Mouse (Mus musculus) liver, embryonic 14.5 days (tissue): ENCODE measurements around the gene Olfr155. TPM values are rescaled to one million over a fixed set of nuclear protein-coding genes. Genes with fewer than 3 reads are reported as not detected.

ENCODE experiments used
- ATAC-seq: fragments of 200-750 bp; cut with Nextera tagmentation; 2 replicates; pipeline ENCODE4 v1.8.0; 2017; ENCODE audit warnings: moderate number of reproducible peaks, mild to moderate bottlenecking, moderate library complexity; ENCODE audit not compliant: insufficient read depth
- DNase-seq, 3 experiments: peaks; one replicate each; pipeline ENCODE4 v3.0.0-alpha.2; 2012 to 2013; ENCODE audit warnings: low read depth in 3 of 3, low spot score in 3 of 3
- H3K27ac ChIP-seq: fragments of 300-500 bp; sonication (generic); 2 replicates; pipeline ENCODE4 v1.5.1; 2014; ENCODE audit warnings: moderate library complexity, mild to moderate bottlenecking, control low read depth, inconsistent platforms
- H3K27me3 ChIP-seq: fragments of 300-500 bp; sonication (generic); 2 replicates; pipeline ENCODE4 v1.6.1; 2014; ENCODE audit warnings: mild to moderate bottlenecking, low read length, moderate library complexity; ENCODE audit not compliant: control insufficient read depth, insufficient read depth
- H3K36me3 ChIP-seq: fragments of 300-500 bp; sonication (generic); replicated peaks from 2 replicates; pipeline ENCODE4 v1.6.1; 2014; ENCODE audit warnings: low read depth; ENCODE audit not compliant: control insufficient read depth, insufficient read depth
- H3K4me1 ChIP-seq, 2 experiments: fragments of 200-500 bp in 1 of 2; fragments of 300-500 bp in 1 of 2; sonication (generic) in 1 of 2; replicated peaks; 2 replicates each; pipeline ENCODE4 v1.6.1; 2012 to 2014; ENCODE audit warnings: antibody characterized with exemption in 1 of 2, inconsistent platforms in 1 of 2, low read length in 1 of 2; ENCODE audit not compliant: control insufficient read depth in 2 of 2, insufficient read depth in 2 of 2
- H3K4me2 ChIP-seq: fragments of 300-500 bp; sonication (generic); 2 replicates; pipeline ENCODE4 v1.6.1; 2014; ENCODE audit warnings: low read depth, mild to moderate bottlenecking, control low read depth, moderate library complexity
- H3K4me3 ChIP-seq, 2 experiments: fragments of 200-500 bp in 1 of 2; fragments of 300-500 bp in 1 of 2; sonication (generic) in 1 of 2; 2 replicates each; pipeline ENCODE4 v1.5.1; 2012 to 2014; ENCODE audit warnings: low read depth in 2 of 2, low read length in 2 of 2, mild to moderate bottlenecking in 2 of 2, control low read depth in 1 of 2, inconsistent platforms in 1 of 2, moderate library complexity in 1 of 2; ENCODE audit not compliant: insufficient read depth in 1 of 2
- H3K9ac ChIP-seq: fragments of 300-500 bp; sonication (generic); replicated peaks from 2 replicates; pipeline ENCODE4 v1.6.1; 2014; ENCODE audit warnings: mild to moderate bottlenecking, control low read depth, moderate library complexity
- H3K9me3 ChIP-seq: fragments of 300-500 bp; sonication (generic); 2 replicates; pipeline ENCODE4 v1.6.1; 2016; ENCODE audit warnings: low read length, mixed read lengths; ENCODE audit not compliant: control insufficient read depth
- CTCF ChIP-seq: IDR thresholded peaks from 2 replicates; pipeline ENCODE4 v1.5.1; 2016; ENCODE audit warnings: antibody characterized with exemption, low read depth, control low read depth
- EP300 ChIP-seq: IDR thresholded peaks from 2 replicates; pipeline ENCODE4 v1.6.1; 2016; ENCODE audit warnings: antibody characterized with exemption, low read depth
- WGBS: fragments of 180-500 bp; shearing (Covaris S2); extraction: QIAGEN DNeasy Blood & Tissue Kit; methylation state at CpG from one replicate; pipeline ENCODE4 v1.1.7; 2014; ENCODE audit not compliant: insufficient replicate concordance; 5-methylcytosine and 5-hydroxymethylcytosine counted together
- polyA plus RNA-seq, 2 experiments: library from polyadenylated mRNA; depleted of rRNA in 1 of 2; stranded (reverse) in 1 of 2; unstranded in 1 of 2; fragments of >200 nt; fragmentation: Nextera tagmentation in 1 of 2; extraction: Ambion mirVana in 1 of 2; gene quantifications; 2 replicates each; pipeline versions ENCODE4 v1.2.1 to v1.2.3; 2012 to 2014

Gene Olfr155
- polyA plus RNA-seq, 2 experiments: not detected

- Histone ChIP-seq H3K9ac (no peak overlapping the region), H3K36me3 (no peaks in the 10 kb centered on the region), H3K4me1 (no peaks in the 10 kb centered on the region), H3K9me3 (no peaks in the 10 kb centered on the region), H3K27me3 (no peaks in the 10 kb centered on the region), H3K27ac (no peak overlapping the region), H3K4me3 (no peak overlapping the region), H3K4me2 (no peak overlapping the region)
- no peak for DNase-seq
- TF ChIP-seq CTCF: no peak
- TF ChIP-seq EP300: no peak
- no peak for ATAC-seq
- WGBS: 70% methylated on average over 10 of the region's 10 CpGs
Measured at GRCm38 (mm10) chr4:43859886-43860285, 8.5 kb downstream of the Olfr155 start.

GRCm38 (mm10) chr4:43860744-43861519 lies 9.6 kb downstream of the Olfr155 start:
- Histone ChIP-seq H3K9ac (no peak overlapping the region), H3K27ac (no peak overlapping the region), H3K4me1 (no peaks in the 10 kb centered on the region), H3K36me3 (no peaks in the 10 kb centered on the region), H3K27me3 (no peaks in the 10 kb centered on the region), H3K4me2 (no peak overlapping the region), H3K9me3 (no peaks in the 10 kb centered on the region), H3K4me3 (no peak overlapping the region)
- TF ChIP-seq CTCF: peak; percentile 86
- no peak for TF ChIP-seq EP300
- WGBS: 15% methylated on average over 14 of the region's 14 CpGs
- ATAC-seq (no peak), DNase-seq (peak in 2 of 3 experiments; percentile 16 to 24)

GRCm38 (mm10) chr4:43863298-43863697 lies 11.9 kb downstream of the Olfr155 start:
- Histone ChIP-seq H3K4me1 (no peaks in the 10 kb centered on the region), H3K4me2 (no peak overlapping the region), H3K27ac (no peak overlapping the region), H3K36me3 (no peaks in the 10 kb centered on the region), H3K27me3 (no peaks in the 10 kb centered on the region), H3K9me3 (no peaks in the 10 kb centered on the region), H3K4me3 (no peak overlapping the region), H3K9ac (no peak overlapping the region)
- TF ChIP-seq EP300 (no peak), CTCF (no peak)
- ATAC-seq (no peak), DNase-seq (no peak)
- WGBS: 41% methylated on average over 4 of the region's 4 CpGs

- no peak overlapping the region for H3K4me3 ChIP-seq
- TF ChIP-seq EP300: no peak
- no peak for TF ChIP-seq CTCF
- H3K27me3 ChIP-seq: no peaks in the 10 kb centered on the region
- ATAC-seq: no peak
- H3K4me2 ChIP-seq: no peak overlapping the region
- H3K9ac ChIP-seq: no peak overlapping the region
- no peaks in the 10 kb centered on the region for H3K9me3 ChIP-seq
- no peak overlapping the region for H3K27ac ChIP-seq
- 76% methylated on average over 10 of the region's 10 CpGs for WGBS
- H3K4me1 ChIP-seq: no peaks in the 10 kb centered on the region
- no peaks in the 10 kb centered on the region for H3K36me3 ChIP-seq
- DNase-seq: no peak
Measured at GRCm38 (mm10) chr4:43869821-43870220, 18.5 kb downstream of the Olfr155 start.

GRCm38 (mm10) chr4:43874501-43874900 lies 23.1 kb downstream of the Olfr155 start:
- no peak overlapping the region for H3K4me3 ChIP-seq
- 0 out of 4 replicates have a peak, but pooled peaks cover 0 to 4% of the 10 kb centered on the region in 2 experiments for H3K4me1 ChIP-seq
- no peak overlapping the region for H3K27ac ChIP-seq
- TF ChIP-seq EP300: no peak
- TF ChIP-seq CTCF: no peak
- ATAC-seq (no peak), DNase-seq (no peak)
- H3K27me3 ChIP-seq: no peaks in the 10 kb centered on the region; the same call in 1 of the 2 replicates
- no peaks in the 10 kb centered on the region for H3K9me3 ChIP-seq
- H3K36me3 ChIP-seq: no peaks in the 10 kb centered on the region
- H3K4me2 ChIP-seq: no peak overlapping the region
- H3K9ac ChIP-seq: no peak overlapping the region
- 31% methylated on average over 7 of the region's 7 CpGs for WGBS
